Mouse (Mus musculus) forebrain, embryonic 11.5 days (tissue): ENCODE measurements around the gene Cth. TPM values are rescaled to one million over a fixed set of nuclear protein-coding genes. Genes with fewer than 3 reads are reported as not detected.

Experiments used
- ATAC-seq: fragments of 200-750 bp; cut with Nextera tagmentation; replicated peaks from 2 replicates; pipeline ENCODE4 v1.8.0; 2017; ENCODE audit warnings: moderate TSS enrichment; ENCODE audit not compliant: low FRiP score
- DNase-seq: peaks from one replicate; pipeline ENCODE4 v3.0.0-alpha.2; 2017; ENCODE audit warnings: low spot score
- H3K27ac ChIP-seq: fragments of 300-500 bp; sonication (generic); 2 replicates; pipeline ENCODE4 v1.5.1; 2014; ENCODE audit warnings: low read depth, low read length
- H3K27me3 ChIP-seq: fragments of 300-500 bp; sonication (generic); 2 replicates; pipeline ENCODE4 v1.6.1; 2014; ENCODE audit warnings: mild to moderate bottlenecking, low read length, mixed read lengths; ENCODE audit not compliant: control insufficient read depth, insufficient read depth
- H3K36me3 ChIP-seq: fragments of 300-500 bp; sonication (generic); 2 replicates; pipeline ENCODE4 v1.6.1; 2014; ENCODE audit warnings: mild to moderate bottlenecking, low read length, moderate library complexity, mixed read lengths; ENCODE audit not compliant: control insufficient read depth, insufficient read depth
- H3K4me1 ChIP-seq: fragments of 300-500 bp; sonication (generic); replicated peaks from 2 replicates; pipeline ENCODE4 v1.6.1; 2014; ENCODE audit warnings: low read length, mixed read lengths; ENCODE audit not compliant: control insufficient read depth, insufficient read depth
- H3K4me2 ChIP-seq: fragments of 300-500 bp; sonication (generic); 2 replicates; pipeline ENCODE4 v1.6.1; 2014; ENCODE audit warnings: low read depth, mild to moderate bottlenecking, low read length, moderate library complexity, mixed read lengths; ENCODE audit not compliant: severe bottlenecking
- H3K4me3 ChIP-seq: fragments of 300-500 bp; sonication (generic); 2 replicates; pipeline ENCODE4 v1.5.1; 2014; ENCODE audit warnings: low read depth, low read length
- H3K9ac ChIP-seq: fragments of 300-500 bp; sonication (generic); 2 replicates; pipeline ENCODE4 v1.6.1; 2014; ENCODE audit warnings: low read length
- H3K9me3 ChIP-seq: fragments of 300-500 bp; sonication (generic); 2 replicates; pipeline ENCODE4 v1.6.1; 2016; ENCODE audit warnings: low read length, mixed read lengths; ENCODE audit not compliant: control insufficient read depth
- WGBS: fragments of 180-500 bp; shearing (Covaris S2); extraction: QIAGEN DNeasy Blood & Tissue Kit; methylation state at CpG from one replicate; pipeline ENCODE4 v1.1.7; 2014; 5-methylcytosine and 5-hydroxymethylcytosine counted together
- polyA plus RNA-seq: library from polyadenylated mRNA; unstranded; fragments of >200 nt; fragmentation: Nextera tagmentation; extraction: Ambion mirVana; gene quantifications from 2 replicates; pipeline ENCODE4 v1.2.1, GENCODE M21; 2014

The Cth gene
- polyA plus RNA-seq, 1 experiment from 2014 or later = 15.1 TPM

- Histone ChIP-seq H3K9me3 (no peaks in the 10 kb centered on the region), H3K36me3 (no peaks in the 10 kb centered on the region), H3K4me1 (no peaks in the 10 kb centered on the region), H3K27ac (no peak overlapping the region), H3K4me2 (no peak overlapping the region), H3K4me3 (no peak overlapping the region), H3K27me3 (no peaks in the 10 kb centered on the region), H3K9ac (no peak overlapping the region)
- DNase-seq (no peak), ATAC-seq (no peak)
- 80% methylated on average over 14 of the region's 14 CpGs for WGBS
These were observed 1.0 kb upstream of the Cth start for GRCm38 (mm10) chr3:157925706-157926510.

DNA sequence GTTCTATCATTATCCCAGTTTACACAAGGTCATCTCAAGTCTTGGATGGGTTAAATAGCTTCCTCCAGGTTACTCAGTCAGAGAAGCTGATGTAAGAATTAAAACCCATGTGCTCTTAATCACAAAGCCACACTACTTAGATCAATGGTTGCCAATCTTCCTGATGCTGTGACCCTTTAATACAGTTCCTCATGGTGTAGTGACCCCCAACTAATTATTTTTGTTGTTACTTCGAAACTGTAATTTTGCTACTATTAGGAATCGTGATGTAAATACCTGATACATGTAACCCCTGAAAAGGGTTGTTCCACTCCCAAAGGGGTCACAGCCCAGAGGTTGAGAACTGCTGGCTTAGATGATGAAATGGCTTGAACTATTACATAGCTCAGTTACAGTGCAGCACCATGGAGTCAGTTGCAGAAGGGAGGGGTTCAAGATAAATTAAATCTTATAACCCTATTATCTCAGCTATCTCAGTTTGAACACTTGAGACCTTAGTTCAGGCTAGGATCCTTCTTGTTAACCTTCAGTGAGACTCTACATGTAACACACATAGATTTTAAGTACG, 1.5 kb downstream of the Cth start:
- Histone ChIP-seq H3K9ac (no peak overlapping the region), H3K4me2 (no peak overlapping the region), H3K4me3 (no peak overlapping the region), H3K4me1 (no peaks in the 10 kb centered on the region), H3K36me3 (no peaks in the 10 kb centered on the region), H3K27me3 (no peaks in the 10 kb centered on the region), H3K9me3 (no peaks in the 10 kb centered on the region), H3K27ac (no peak overlapping the region)
- 81% methylated on average over 3 of the region's 3 CpGs for WGBS
- no peak for DNase-seq
- no peak for ATAC-seq

- H3K9ac ChIP-seq = no peak overlapping the region
- WGBS = 92% methylated on average over 2 of the region's 2 CpGs
- no peaks in the 10 kb centered on the region for H3K36me3 ChIP-seq
- H3K27ac ChIP-seq = no peak overlapping the region
- H3K4me3 ChIP-seq = no peak overlapping the region
- H3K4me1 ChIP-seq = no peaks in the 10 kb centered on the region
- DNase-seq (no peak), ATAC-seq (no peak)
- no peaks in the 10 kb centered on the region for H3K9me3 ChIP-seq
- H3K4me2 ChIP-seq = no peak overlapping the region
- no peaks in the 10 kb centered on the region for H3K27me3 ChIP-seq
These were observed 3.5 kb downstream of the Cth start for GRCm38 (mm10) chr3:157921376-157921775.

DNA sequence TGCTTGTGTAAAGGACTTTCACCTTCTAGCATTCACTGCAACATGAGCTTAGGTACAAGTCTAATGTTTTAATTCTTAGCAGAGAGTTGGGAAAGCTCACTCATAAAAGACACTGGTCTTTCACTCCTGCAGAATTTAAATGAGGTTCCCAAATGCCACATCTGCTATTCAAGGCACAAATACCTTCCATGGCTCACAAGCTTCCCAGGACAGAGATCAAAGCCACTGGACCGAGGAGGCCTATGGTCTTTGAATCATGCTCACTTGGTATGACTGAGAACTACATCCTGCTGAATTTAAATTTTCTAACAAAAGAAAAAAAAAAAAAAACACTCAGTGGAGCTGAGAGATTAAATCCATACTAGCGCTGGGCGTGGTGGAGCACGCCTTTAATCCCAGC, 8.5 kb downstream of the Cth start:
- no peak overlapping the region for H3K27ac ChIP-seq
- H3K9me3 ChIP-seq = no peaks in the 10 kb centered on the region
- H3K27me3 ChIP-seq = no peaks in the 10 kb centered on the region
- no peak for ATAC-seq
- no peak overlapping the region for H3K4me2 ChIP-seq
- WGBS = 83% methylated on average over 4 of the region's 4 CpGs
- H3K36me3 ChIP-seq = no peaks in the 10 kb centered on the region
- H3K4me1 ChIP-seq = no peaks in the 10 kb centered on the region
- no peak overlapping the region for H3K4me3 ChIP-seq
- H3K9ac ChIP-seq = no peak overlapping the region
- DNase-seq = no peak

- H3K4me2 ChIP-seq = no peak overlapping the region
- no peaks in the 10 kb centered on the region for H3K9me3 ChIP-seq
- H3K4me1 ChIP-seq = no peaks in the 10 kb centered on the region
- no peak overlapping the region for H3K27ac ChIP-seq
- no peaks in the 10 kb centered on the region for H3K36me3 ChIP-seq
- H3K9ac ChIP-seq = no peak overlapping the region
- no peak for DNase-seq
- H3K4me3 ChIP-seq = no peak overlapping the region
- no peaks in the 10 kb centered on the region for H3K27me3 ChIP-seq
- WGBS = 96% methylated on average over 2 of the region's 2 CpGs
- no peak for ATAC-seq
These were observed 12.7 kb downstream of the Cth start for GRCm38 (mm10) chr3:157912155-157912554.

DNA sequence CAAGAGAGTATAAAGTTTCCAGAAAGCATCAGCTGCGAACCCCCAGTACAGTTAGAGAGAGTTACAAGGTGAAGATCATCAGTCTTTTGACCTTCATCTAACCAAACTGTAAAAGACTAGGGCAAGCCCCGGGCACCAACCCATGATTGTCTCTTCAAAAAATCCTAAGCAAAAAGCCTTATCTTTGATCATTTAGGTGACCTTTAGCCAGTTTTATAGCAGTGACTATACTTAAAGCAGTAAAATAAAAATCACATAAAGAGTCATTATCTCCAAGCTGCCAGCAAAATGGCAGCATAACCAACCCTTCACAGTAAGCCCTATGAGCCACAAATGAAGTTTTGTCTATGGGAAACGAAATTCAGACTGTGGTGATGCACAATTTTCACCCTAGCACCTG, 14.6 kb downstream of the Cth start:
- no peak for ATAC-seq
- H3K27ac ChIP-seq = no peak overlapping the region
- no peak for DNase-seq
- H3K27me3 ChIP-seq = no peaks in the 10 kb centered on the region
- H3K4me2 ChIP-seq = no peak overlapping the region
- H3K9me3 ChIP-seq = no peaks in the 10 kb centered on the region
- no peaks in the 10 kb centered on the region for H3K4me1 ChIP-seq
- H3K4me3 ChIP-seq = no peak overlapping the region
- no peaks in the 10 kb centered on the region for H3K36me3 ChIP-seq
- WGBS = 83% methylated on average over 3 of the region's 3 CpGs
- H3K9ac ChIP-seq = no peak overlapping the region

- Histone ChIP-seq H3K27ac (no peak overlapping the region), H3K27me3 (no peaks in the 10 kb centered on the region), H3K9me3 (no peaks in the 10 kb centered on the region), H3K36me3 (no peaks in the 10 kb centered on the region), H3K4me3 (no peak overlapping the region), H3K9ac (no peak overlapping the region), H3K4me2 (no peak overlapping the region), H3K4me1 (no peaks in the 10 kb centered on the region)
- no peak for DNase-seq
- no peak for ATAC-seq
- 79% methylated on average over 3 of the region's 3 CpGs for WGBS
These were observed 16.7 kb downstream of the Cth start for GRCm38 (mm10) chr3:157908166-157908565.

DNA sequence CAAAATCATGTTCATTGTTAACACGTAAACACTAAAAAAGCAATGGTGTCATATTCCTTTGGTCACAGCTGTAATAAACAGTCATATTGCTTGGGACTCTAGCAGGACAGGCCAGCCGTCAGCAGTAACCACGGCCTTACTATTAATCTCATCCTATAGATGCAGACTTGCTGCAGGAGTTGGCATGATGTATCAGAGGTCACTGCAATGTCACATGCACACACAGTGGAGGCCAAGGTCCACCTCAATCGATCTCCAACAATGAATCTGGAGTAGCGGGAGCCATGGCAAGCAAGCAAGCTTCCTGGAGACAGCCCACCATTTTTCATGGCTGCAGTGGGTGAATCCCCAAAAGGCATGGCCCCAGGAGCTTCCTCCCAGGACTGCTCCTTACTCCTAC, 23.2 kb downstream of the Cth start:
- H3K4me3 ChIP-seq = no peak overlapping the region

DNA sequence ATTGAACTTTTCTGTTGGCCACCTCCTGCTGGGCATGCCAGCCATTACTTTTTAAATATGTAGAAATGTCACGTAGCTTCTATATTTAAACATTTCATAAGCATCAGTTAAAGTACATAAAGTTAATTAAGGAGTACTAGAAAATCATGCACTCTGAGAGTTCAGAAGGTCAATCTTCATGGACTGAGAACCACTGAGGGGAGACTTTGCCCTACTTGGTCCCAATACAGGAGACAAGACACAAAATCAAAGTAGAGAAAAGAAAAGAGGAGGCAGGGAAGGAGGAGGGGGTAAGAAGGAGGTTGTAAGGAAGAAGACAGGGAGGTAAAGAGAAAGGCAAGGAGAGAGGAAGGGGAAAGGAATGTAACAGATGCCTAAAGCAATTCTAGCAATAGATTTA, 24.9 kb downstream of the Cth start:
- Histone ChIP-seq H3K4me2 (no peak overlapping the region), H3K36me3 (no peaks in the 10 kb centered on the region), H3K27me3 (no peaks in the 10 kb centered on the region), H3K4me1 (no peaks in the 10 kb centered on the region), H3K9ac (no peak overlapping the region), H3K9me3 (no peaks in the 10 kb centered on the region), H3K4me3 (no peak overlapping the region), H3K27ac (no peak overlapping the region)
- ATAC-seq (no peak), DNase-seq (no peak)
- 93% methylated on average over 1 of the region's 1 CpGs for WGBS

More for the DNA sequence above, 23.2 kb downstream of the Cth start:
- 87% methylated on average over 5 of the region's 5 CpGs for WGBS
- Histone ChIP-seq H3K9ac (no peak overlapping the region), H3K4me2 (no peak overlapping the region), H3K27ac (no peak overlapping the region), H3K9me3 (no peaks in the 10 kb centered on the region), H3K4me1 (no peaks in the 10 kb centered on the region), H3K27me3 (no peaks in the 10 kb centered on the region), H3K36me3 (no peaks in the 10 kb centered on the region)
- DNase-seq = no peak
- no peak for ATAC-seq
